Mouse (Mus musculus): ENCODE measurements at regions not wholly inside any gene's neighbourhood (a gene's known extent, or its start where the extent isn't known, plus 50 kb on each side); places are given as distances from the start of the nearest gene placed in this dataset.

DNA sequence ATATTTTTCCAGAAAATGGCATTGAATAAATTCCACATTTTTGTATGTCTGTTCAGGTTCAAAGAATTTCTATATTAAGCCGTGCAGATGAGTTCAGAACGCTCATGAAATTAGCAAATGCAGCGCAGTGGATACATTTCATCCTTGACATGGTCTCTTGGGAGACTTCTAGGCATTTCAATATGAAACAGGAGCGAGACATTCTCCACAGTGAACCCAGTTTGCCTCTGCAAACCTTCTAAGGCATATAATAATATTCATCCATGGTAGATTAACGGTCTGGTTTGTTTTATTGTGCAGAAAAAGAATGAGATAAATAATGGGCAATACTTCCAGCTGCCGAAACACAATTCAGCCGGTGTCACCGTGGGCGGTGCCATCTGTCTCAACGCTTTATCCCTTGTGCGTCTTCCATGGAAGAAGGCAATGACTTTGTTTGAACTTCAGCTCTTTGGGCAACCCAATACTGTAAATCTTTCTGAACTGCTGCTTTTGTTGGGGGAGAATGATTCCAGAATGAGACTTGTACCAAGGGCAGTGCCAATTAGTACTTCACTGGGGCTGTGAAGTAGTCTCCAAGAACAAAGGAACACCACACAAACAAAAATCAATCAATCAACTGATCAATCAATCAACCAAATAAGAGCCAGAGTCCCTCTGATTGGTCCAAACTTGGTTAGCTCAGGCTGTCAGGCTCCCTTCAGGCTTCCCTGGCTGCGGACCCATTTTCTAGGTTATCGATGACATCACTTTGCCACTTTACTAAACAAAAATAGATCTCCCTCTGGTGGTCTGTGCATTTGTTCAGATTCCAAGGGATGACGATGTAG lies 326.0 kb downstream of the Ice1 start:
- no peak for ATAC-seq (ENCODE audit: low FRiP score, low TSS enrichment)
- no peaks in the 10 kb centered on the region for H3K9me3 ChIP-seq (ENCODE audit: low read length)
- no peaks in the 10 kb centered on the region for H3K36me3 ChIP-seq (ENCODE audit: insufficient read depth, low read length)
- H3K4me1 ChIP-seq (ENCODE audit: insufficient read depth, low read length): 0 out of 2 replicates have a peak, but pooled peaks cover 6% of the 10 kb centered on the region
- no peak overlapping the region for H3K9ac ChIP-seq (replicated peaks; ENCODE audit: low read length)
- no peaks in the 10 kb centered on the region for H3K27me3 ChIP-seq (ENCODE audit: insufficient read depth, low read length)
- no peak overlapping the region for H3K27ac ChIP-seq (ENCODE audit: low read length)
- H3K4me2 ChIP-seq (replicated peaks; ENCODE audit: low read depth, low read length): no peak overlapping the region
- WGBS: 64% methylated on average over 14 of the region's 14 CpGs
- no peak overlapping the region for H3K4me3 ChIP-seq (ENCODE audit: low read length)

- no peak overlapping the region for H3K27ac ChIP-seq (ENCODE audit: low read length)
- H3K4me2 ChIP-seq (replicated peaks; ENCODE audit: low read depth, low read length): no peak overlapping the region
- H3K4me1 ChIP-seq (ENCODE audit: insufficient read depth, low read length): 0 out of 2 replicates have a peak, but pooled peaks cover 6% of the 10 kb centered on the region
- H3K36me3 ChIP-seq (ENCODE audit: insufficient read depth, low read length): no peaks in the 10 kb centered on the region
- H3K9me3 ChIP-seq (ENCODE audit: low read length): no peaks in the 10 kb centered on the region
- ATAC-seq (ENCODE audit: low FRiP score, low TSS enrichment): peak; percentile 63; the same call in 1 of the 2 replicates
- no peak overlapping the region for H3K9ac ChIP-seq (replicated peaks; ENCODE audit: low read length)
- H3K27me3 ChIP-seq (ENCODE audit: insufficient read depth, low read length): no peaks in the 10 kb centered on the region
- H3K4me3 ChIP-seq (ENCODE audit: low read length): no peak overlapping the region
- WGBS: 47% methylated on average over 2 of the region's 2 CpGs
These were observed 324.2 kb downstream of the Ice1 start for GRCm38 (mm10) chr13:70313205-70313604.

- Histone ChIP-seq H3K27me3 (ENCODE audit: insufficient read depth, low read length) (no peaks in the 10 kb centered on the region), H3K36me3 (ENCODE audit: insufficient read depth, low read length) (no peaks in the 10 kb centered on the region), H3K4me3 (ENCODE audit: low read length) (no peak overlapping the region), H3K4me1 (ENCODE audit: insufficient read depth, low read length) (no peaks in the 10 kb centered on the region), H3K9me3 (ENCODE audit: low read length) (no peaks in the 10 kb centered on the region), H3K9ac (replicated peaks; ENCODE audit: low read length) (no peak overlapping the region), H3K27ac (ENCODE audit: low read length) (no peak overlapping the region), H3K4me2 (replicated peaks; ENCODE audit: low read depth, low read length) (no peak overlapping the region)
- 92% methylated on average over 1 of the region's 1 CpGs for WGBS
- ATAC-seq (ENCODE audit: low FRiP score, low TSS enrichment): no peak
These were observed 313.9 kb downstream of the Ice1 start for GRCm38 (mm10) chr13:70323537-70323936.

DNA sequence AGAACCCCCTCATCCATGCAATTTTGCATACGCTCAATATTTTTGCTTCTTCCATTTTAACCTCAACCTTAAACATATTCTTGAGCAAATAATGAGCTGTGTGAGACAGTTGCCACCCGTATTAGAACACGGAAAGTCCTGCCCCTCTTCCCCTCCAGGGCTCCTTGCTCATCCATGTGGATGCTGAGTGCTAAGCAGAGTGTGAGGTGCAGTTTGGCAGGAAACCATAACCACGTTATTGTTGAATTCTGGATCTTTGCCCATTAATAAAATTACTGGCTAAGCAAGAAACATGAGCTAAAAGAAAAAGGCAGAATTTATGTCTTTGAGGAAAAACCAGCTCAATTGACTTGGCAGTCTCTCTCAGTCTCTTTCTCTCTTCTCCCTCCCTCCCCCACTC lies 301.4 kb downstream of the Ice1 start:
- 57% methylated on average over 4 of the region's 4 CpGs for WGBS
- no peak overlapping the region for H3K27ac ChIP-seq (ENCODE audit: low read length)
- H3K36me3 ChIP-seq (ENCODE audit: insufficient read depth, low read length): no peaks in the 10 kb centered on the region
- no peak overlapping the region for H3K9ac ChIP-seq (replicated peaks; ENCODE audit: low read length)
- no peaks in the 10 kb centered on the region for H3K27me3 ChIP-seq (ENCODE audit: insufficient read depth, low read length)
- no peak overlapping the region for H3K4me3 ChIP-seq (ENCODE audit: low read length)
- H3K4me1 ChIP-seq (ENCODE audit: insufficient read depth, low read length): 0 out of 2 replicates have a peak, but pooled peaks cover 4% of the 10 kb centered on the region
- H3K9me3 ChIP-seq (ENCODE audit: low read length): no peaks in the 10 kb centered on the region
- no peak overlapping the region for H3K4me2 ChIP-seq (replicated peaks; ENCODE audit: low read depth, low read length)
- no peak for ATAC-seq (ENCODE audit: low FRiP score, low TSS enrichment)

DNA sequence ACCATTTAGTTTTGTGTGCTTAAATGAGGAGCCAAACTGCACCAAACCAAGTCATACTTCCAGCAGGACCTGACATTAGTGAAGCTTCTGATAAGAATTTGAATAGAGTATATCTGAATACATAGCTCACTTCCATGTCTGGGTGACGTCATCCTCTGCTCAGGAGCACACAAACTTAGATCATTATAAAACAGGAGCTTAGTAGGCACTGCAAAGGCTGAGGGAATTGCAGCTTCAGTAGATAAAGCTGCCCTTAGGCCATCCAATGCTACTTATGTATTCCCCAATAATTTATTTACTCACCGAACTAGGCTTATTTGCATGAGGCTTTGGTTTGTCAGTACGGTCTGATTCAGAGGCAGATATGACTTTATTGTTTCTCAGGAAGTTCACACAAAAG lies 297.0 kb downstream of the Ice1 start:
- no peak for ATAC-seq (ENCODE audit: low FRiP score, low TSS enrichment)
- H3K9me3 ChIP-seq (ENCODE audit: low read length): no peaks in the 10 kb centered on the region
- 66% methylated on average over 3 of the region's 3 CpGs for WGBS
- 0 out of 2 replicates have a peak, but pooled peaks cover 4% of the 10 kb centered on the region for H3K4me1 ChIP-seq (ENCODE audit: insufficient read depth, low read length)
- no peak overlapping the region for H3K4me3 ChIP-seq (ENCODE audit: low read length)
- H3K36me3 ChIP-seq (ENCODE audit: insufficient read depth, low read length): no peaks in the 10 kb centered on the region
- H3K27me3 ChIP-seq (ENCODE audit: insufficient read depth, low read length): no peaks in the 10 kb centered on the region
- H3K9ac ChIP-seq (replicated peaks; ENCODE audit: low read length): no peak overlapping the region
- H3K27ac ChIP-seq (ENCODE audit: low read length): no peak overlapping the region
- H3K4me2 ChIP-seq (replicated peaks; ENCODE audit: low read depth, low read length): no peak overlapping the region

DNA sequence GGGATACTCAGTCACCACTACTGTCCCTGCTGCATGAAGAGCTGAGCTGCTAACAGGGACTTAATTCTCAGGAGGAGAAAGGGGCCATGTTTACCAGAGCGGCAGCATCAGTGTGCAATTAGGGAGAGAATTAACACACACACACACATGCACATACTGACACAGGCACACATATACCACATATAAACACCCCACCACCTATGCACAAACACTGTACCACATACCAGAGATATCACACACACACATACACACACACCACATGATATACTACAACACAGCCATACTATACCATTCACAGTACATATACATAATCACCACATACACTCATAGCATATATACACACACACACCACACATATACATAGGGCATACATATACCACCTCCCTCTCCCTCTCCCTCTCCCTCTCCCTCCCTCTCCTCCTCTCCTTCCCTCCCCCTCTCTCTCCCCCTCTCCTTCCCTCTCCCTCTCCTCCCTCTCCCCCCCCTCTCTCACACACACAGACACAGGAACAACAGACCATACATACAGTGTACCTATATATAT lies 294.2 kb downstream of the Ice1 start:
- H3K27ac ChIP-seq (ENCODE audit: low read length): no peak overlapping the region
- 95% methylated on average over 1 of the region's 1 CpGs for WGBS
- no peaks in the 10 kb centered on the region for H3K4me1 ChIP-seq (ENCODE audit: insufficient read depth, low read length)
- H3K9me3 ChIP-seq (ENCODE audit: low read length): no peaks in the 10 kb centered on the region
- no peaks in the 10 kb centered on the region for H3K27me3 ChIP-seq (ENCODE audit: insufficient read depth, low read length)
- no peak overlapping the region for H3K4me2 ChIP-seq (replicated peaks; ENCODE audit: low read depth, low read length)
- no peak for ATAC-seq (ENCODE audit: low FRiP score, low TSS enrichment)
- no peaks in the 10 kb centered on the region for H3K36me3 ChIP-seq (ENCODE audit: insufficient read depth, low read length)
- H3K9ac ChIP-seq (replicated peaks; ENCODE audit: low read length): no peak overlapping the region
- no peak overlapping the region for H3K4me3 ChIP-seq (ENCODE audit: low read length)

GRCm38 (mm10) chr13:70343911-70344310 lies 293.5 kb downstream of the Ice1 start:
- Histone ChIP-seq H3K4me3 (ENCODE audit: low read length) (no peak overlapping the region), H3K27me3 (ENCODE audit: insufficient read depth, low read length) (no peaks in the 10 kb centered on the region), H3K36me3 (ENCODE audit: insufficient read depth, low read length) (no peaks in the 10 kb centered on the region), H3K4me2 (replicated peaks; ENCODE audit: low read depth, low read length) (no peak overlapping the region), H3K9ac (replicated peaks; ENCODE audit: low read length) (no peak overlapping the region), H3K4me1 (ENCODE audit: insufficient read depth, low read length) (no peaks in the 10 kb centered on the region), H3K27ac (ENCODE audit: low read length) (no peak overlapping the region), H3K9me3 (ENCODE audit: low read length) (no peaks in the 10 kb centered on the region)
- 21% methylated on average over 2 of the region's 2 CpGs for WGBS
- no peak for ATAC-seq (ENCODE audit: low FRiP score, low TSS enrichment)

GRCm38 (mm10) chr13:70344311-70344710 lies 293.1 kb downstream of the Ice1 start:
- no peak overlapping the region for H3K4me3 ChIP-seq (ENCODE audit: low read length)
- H3K9me3 ChIP-seq (ENCODE audit: low read length): no peaks in the 10 kb centered on the region
- no peaks in the 10 kb centered on the region for H3K36me3 ChIP-seq (ENCODE audit: insufficient read depth, low read length)
- no peaks in the 10 kb centered on the region for H3K4me1 ChIP-seq (ENCODE audit: insufficient read depth, low read length)
- H3K4me2 ChIP-seq (replicated peaks; ENCODE audit: low read depth, low read length): no peak overlapping the region
- WGBS: 56% methylated on average over 5 of the region's 5 CpGs
- no peak overlapping the region for H3K27ac ChIP-seq (ENCODE audit: low read length)
- 0 out of 2 replicates have a peak, but pooled peaks have one; percentile 39 for ATAC-seq (ENCODE audit: low FRiP score, low TSS enrichment)
- H3K27me3 ChIP-seq (ENCODE audit: insufficient read depth, low read length): no peaks in the 10 kb centered on the region
- H3K9ac ChIP-seq (replicated peaks; ENCODE audit: low read length): no peak overlapping the region

- H3K36me3 ChIP-seq (ENCODE audit: insufficient read depth, low read length): no peaks in the 10 kb centered on the region
- no peaks in the 10 kb centered on the region for H3K4me1 ChIP-seq (ENCODE audit: insufficient read depth, low read length)
- H3K4me2 ChIP-seq (replicated peaks; ENCODE audit: low read depth, low read length): no peak overlapping the region
- no peak overlapping the region for H3K9ac ChIP-seq (replicated peaks; ENCODE audit: low read length)
- no peak overlapping the region for H3K4me3 ChIP-seq (ENCODE audit: low read length)
- no peaks in the 10 kb centered on the region for H3K27me3 ChIP-seq (ENCODE audit: insufficient read depth, low read length)
- peaks cover 10% of the 10 kb centered on the region; the same call in 1 of the 2 replicates for H3K9me3 ChIP-seq (ENCODE audit: low read length)
- no peak for ATAC-seq (ENCODE audit: low FRiP score, low TSS enrichment)
- H3K27ac ChIP-seq (ENCODE audit: low read length): no peak overlapping the region
- WGBS: 91% methylated on average over 4 of the region's 4 CpGs
These were observed 289.0 kb downstream of the Ice1 start for GRCm38 (mm10) chr13:70348456-70348855.

DNA sequence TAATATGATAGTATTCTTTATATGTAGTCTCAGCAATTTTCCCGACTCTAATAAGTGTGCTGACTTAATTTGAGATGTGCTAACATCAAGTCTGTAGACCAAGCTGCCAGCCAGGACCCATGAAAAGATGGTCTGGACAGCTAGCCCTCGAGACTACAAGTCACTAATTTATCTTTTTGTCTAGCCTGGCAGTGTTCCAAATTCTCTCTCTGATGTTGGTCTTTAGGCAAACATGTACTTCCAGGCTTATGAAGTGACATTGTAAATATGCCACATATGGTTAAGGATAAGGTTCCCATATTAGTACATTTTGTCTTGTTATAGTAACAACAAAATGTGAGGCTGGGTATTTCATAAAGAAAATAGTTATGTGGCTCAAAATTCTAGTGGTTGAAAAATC lies 288.5 kb downstream of the Ice1 start:
- Histone ChIP-seq H3K4me1 (ENCODE audit: insufficient read depth, low read length) (no peaks in the 10 kb centered on the region), H3K4me3 (ENCODE audit: low read length) (no peak overlapping the region), H3K9ac (replicated peaks; ENCODE audit: low read length) (no peak overlapping the region), H3K9me3 (ENCODE audit: low read length) (peaks cover 10% of the 10 kb centered on the region; the same call in 1 of the 2 replicates), H3K27ac (ENCODE audit: low read length) (no peak overlapping the region), H3K4me2 (replicated peaks; ENCODE audit: low read depth, low read length) (no peak overlapping the region), H3K27me3 (ENCODE audit: insufficient read depth, low read length) (no peaks in the 10 kb centered on the region), H3K36me3 (ENCODE audit: insufficient read depth, low read length) (no peaks in the 10 kb centered on the region)
- 50% methylated on average over 2 of the region's 2 CpGs for WGBS
- ATAC-seq (ENCODE audit: low FRiP score, low TSS enrichment): no peak
